Mouse (Mus musculus) lung, postnatal 0 days (tissue): ENCODE measurements at regions not wholly inside any gene's neighbourhood (a gene's known extent, or its start where the extent isn't known, plus 50 kb on each side); places are given as distances from the start of the nearest gene placed in this dataset.

ENCODE experiments used
- CTCF ChIP-seq: IDR thresholded peaks from 2 replicates; pipeline ENCODE4 v1.5.1; 2016; ENCODE audit warnings: antibody characterized with exemption, mild to moderate bottlenecking
- EP300 ChIP-seq: IDR thresholded peaks from 2 replicates; pipeline ENCODE4 v1.6.1; 2016; ENCODE audit warnings: antibody characterized with exemption, mild to moderate bottlenecking, control low read depth

DNA sequence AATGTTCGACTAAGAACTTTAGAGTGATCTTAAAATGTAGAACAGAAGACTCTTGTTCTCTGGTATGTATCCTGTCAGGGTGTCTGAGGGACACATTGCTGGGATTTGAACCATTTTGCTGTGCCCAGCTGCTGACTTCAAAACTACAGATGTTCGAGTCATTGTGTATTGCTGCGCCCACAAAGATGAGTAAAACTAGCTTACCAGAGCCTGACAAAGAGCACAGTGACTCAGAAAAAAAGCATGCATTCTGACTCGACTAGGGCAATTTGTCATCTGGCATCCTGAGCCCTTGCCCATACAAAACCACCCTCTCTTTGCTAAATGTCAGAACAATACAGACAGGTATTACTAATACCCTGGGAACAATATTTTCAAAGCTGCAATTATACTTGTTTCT is 438.6 kb upstream of the Tenm3 start:
- TF ChIP-seq CTCF: no peak
- no peak for TF ChIP-seq EP300
